Mouse (Mus musculus) liver, embryonic 16.5 days (tissue): ENCODE results near the gene Supv3l1. TPM values are rescaled to one million over a fixed set of nuclear protein-coding genes. Genes with fewer than 3 reads are reported as not detected.
"Not testable (repeated sequence)": the region's sequence is repeated elsewhere in the genome, so short reads cannot be mapped to it uniquely, and the experiment has no call there.

ENCODE experiments used
- ATAC-seq: fragments of 200-750 bp; cut with Nextera tagmentation; 2 replicates; pipeline ENCODE4 v1.8.0; 2017; ENCODE audit warnings: low read depth, mild to moderate bottlenecking, moderate number of reproducible peaks, moderate library complexity
- H3K27ac ChIP-seq: fragments of 300-500 bp; sonication (generic); 2 replicates; pipeline ENCODE4 v1.5.1; 2014; ENCODE audit warnings: mild to moderate bottlenecking, low read length
- H3K27me3 ChIP-seq: fragments of 300-500 bp; sonication (generic); 2 replicates; pipeline ENCODE4 v1.6.1; 2014; ENCODE audit warnings: low read depth, low read length, mixed read lengths; ENCODE audit not compliant: control insufficient read depth, insufficient read depth
- H3K36me3 ChIP-seq: fragments of 300-500 bp; sonication (generic); 2 replicates; pipeline ENCODE4 v1.6.1; 2014; ENCODE audit warnings: mild to moderate bottlenecking; ENCODE audit not compliant: control insufficient read depth, insufficient read depth
- H3K4me1 ChIP-seq: fragments of 300-500 bp; sonication (generic); 2 replicates; pipeline ENCODE4 v1.6.1; 2014; ENCODE audit warnings: low read depth, low read length, mixed read lengths; ENCODE audit not compliant: control insufficient read depth
- H3K4me2 ChIP-seq: fragments of 300-500 bp; sonication (generic); 2 replicates; pipeline ENCODE4 v1.6.1; 2014; ENCODE audit warnings: low read depth, low read length, mixed read lengths
- H3K4me3 ChIP-seq: fragments of 300-500 bp; sonication (generic); 2 replicates; pipeline ENCODE4 v1.5.1; 2014; ENCODE audit warnings: low read depth, mild to moderate bottlenecking, low read length
- H3K9ac ChIP-seq: fragments of 300-500 bp; sonication (generic); 2 replicates; pipeline ENCODE4 v1.6.1; 2014; ENCODE audit warnings: low read depth, low read length
- H3K9me3 ChIP-seq: fragments of 300-500 bp; sonication (generic); replicated peaks from 2 replicates; pipeline ENCODE4 v1.6.1; 2016; ENCODE audit warnings: low read length; ENCODE audit not compliant: control insufficient read depth
- WGBS: fragments of 180-500 bp; shearing (Covaris S2); extraction: QIAGEN DNeasy Blood & Tissue Kit; methylation state at CpG from one replicate; pipeline ENCODE4 v1.1.7; 2014; ENCODE audit not compliant: insufficient replicate concordance; 5-methylcytosine and 5-hydroxymethylcytosine counted together
- polyA plus RNA-seq: library from polyadenylated mRNA; unstranded; fragments of >200 nt; fragmentation: Nextera tagmentation; extraction: Ambion mirVana; gene quantifications from 2 replicates; pipeline ENCODE4 v1.2.1, GENCODE M21; 2015

The Supv3l1 gene
- polyA plus RNA-seq, 1 experiment from 2014 or later = 11.6 TPM

- Histone ChIP-seq H3K27me3 (no peaks in the 10 kb centered on the region), H3K9ac (no peak overlapping the region), H3K27ac (no peak overlapping the region), H3K36me3 (peaks cover 5% of the 10 kb centered on the region), H3K4me3 (no peak overlapping the region), H3K9me3 (no peaks in the 10 kb centered on the region), H3K4me2 (no peak overlapping the region), H3K4me1 (no peaks in the 10 kb centered on the region)
- ATAC-seq = no peak
- WGBS = 63% methylated on average over 5 of the region's 5 CpGs
Measured at GRCm38 (mm10) chr10:62471105-62471504, 21.6 kb upstream of the Supv3l1 start.

DNA sequence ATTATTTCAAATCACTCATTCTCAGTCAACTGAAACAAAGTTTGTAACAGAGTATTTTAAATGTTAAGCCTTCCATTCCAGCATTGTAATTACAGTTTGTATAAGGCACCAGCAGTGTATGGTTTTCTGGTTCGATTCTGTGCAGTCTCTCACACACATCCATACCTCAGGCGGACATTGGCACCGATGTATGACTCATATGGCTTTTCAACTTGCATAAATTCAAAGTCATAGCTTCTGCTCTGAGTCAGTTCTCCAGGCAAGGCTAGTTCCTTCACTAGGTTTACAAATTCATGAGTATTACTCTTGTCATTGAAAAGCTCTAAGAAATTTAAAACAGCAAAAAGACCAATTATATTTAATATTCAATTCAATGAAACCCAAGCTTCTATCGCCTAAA, 20.2 kb upstream of the Supv3l1 start:
- no peak overlapping the region for H3K4me3 ChIP-seq
- H3K9me3 ChIP-seq = no peaks in the 10 kb centered on the region
- ATAC-seq = no peak
- WGBS = 80% methylated on average over 4 of the region's 4 CpGs
- H3K9ac ChIP-seq = no peak overlapping the region
- H3K27me3 ChIP-seq = no peaks in the 10 kb centered on the region
- H3K4me2 ChIP-seq = no peak overlapping the region
- H3K27ac ChIP-seq = no peak overlapping the region
- peaks cover 3% of the 10 kb centered on the region for H3K36me3 ChIP-seq
- no peaks in the 10 kb centered on the region for H3K4me1 ChIP-seq

DNA sequence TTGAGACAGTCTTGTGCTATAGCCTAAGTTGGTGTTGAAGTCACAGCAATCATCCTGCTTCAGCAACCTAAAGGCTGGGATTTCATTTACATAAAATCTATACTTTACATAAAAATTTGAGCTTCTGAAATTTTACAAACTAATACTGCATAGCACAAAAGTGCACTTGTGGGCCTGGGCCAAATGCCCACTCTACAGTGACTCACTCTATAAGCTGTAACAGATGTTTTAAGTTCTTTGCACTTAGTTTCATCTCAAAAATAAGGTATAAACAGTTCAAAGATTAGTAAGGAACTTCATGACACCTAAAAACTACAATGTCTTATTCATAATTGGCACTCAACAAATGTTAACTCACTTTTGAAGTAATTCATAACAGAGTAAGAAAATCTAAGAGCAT, 11.8 kb upstream of the Supv3l1 start:
- H3K9me3 ChIP-seq = no peaks in the 10 kb centered on the region
- no peak overlapping the region for H3K4me3 ChIP-seq
- H3K4me2 ChIP-seq = no peak overlapping the region
- no peaks in the 10 kb centered on the region for H3K4me1 ChIP-seq
- H3K27me3 ChIP-seq = no peaks in the 10 kb centered on the region
- H3K36me3 ChIP-seq = peaks cover 14% of the 10 kb centered on the region
- H3K9ac ChIP-seq = no peak overlapping the region
- no peak overlapping the region for H3K27ac ChIP-seq
- no peak for ATAC-seq

DNA sequence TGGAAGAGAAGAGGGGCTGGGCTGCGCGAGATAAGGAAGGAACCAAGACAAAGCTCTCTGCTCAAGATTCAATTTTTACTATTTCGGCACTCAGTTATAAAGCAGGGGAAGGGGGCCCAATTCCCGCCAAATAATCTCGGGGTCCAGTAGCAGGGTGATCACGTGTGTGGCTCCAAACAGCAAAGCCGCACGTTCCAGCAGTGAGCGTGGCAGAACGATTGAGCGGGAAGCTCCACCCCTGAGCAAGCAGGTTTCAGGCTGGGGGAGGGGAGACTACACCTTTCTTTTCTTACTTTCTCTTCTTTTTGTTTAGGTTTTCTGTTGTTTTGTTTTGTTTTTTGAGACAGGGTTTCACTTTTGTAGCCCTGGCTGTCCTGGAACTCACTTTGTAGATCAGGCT, 2.5 kb upstream of the Supv3l1 start:
- Histone ChIP-seq H3K4me1 (peaks cover 16% of the 10 kb centered on the region), H3K36me3 (peaks cover 13% of the 10 kb centered on the region)
- ATAC-seq, H3K4me2 ChIP-seq, H3K4me3 ChIP-seq, H3K27ac ChIP-seq, H3K9ac ChIP-seq, H3K27me3 ChIP-seq, H3K9me3 ChIP-seq: not testable (repeated sequence)
- WGBS = 56% methylated on average over 11 of the region's 11 CpGs

DNA sequence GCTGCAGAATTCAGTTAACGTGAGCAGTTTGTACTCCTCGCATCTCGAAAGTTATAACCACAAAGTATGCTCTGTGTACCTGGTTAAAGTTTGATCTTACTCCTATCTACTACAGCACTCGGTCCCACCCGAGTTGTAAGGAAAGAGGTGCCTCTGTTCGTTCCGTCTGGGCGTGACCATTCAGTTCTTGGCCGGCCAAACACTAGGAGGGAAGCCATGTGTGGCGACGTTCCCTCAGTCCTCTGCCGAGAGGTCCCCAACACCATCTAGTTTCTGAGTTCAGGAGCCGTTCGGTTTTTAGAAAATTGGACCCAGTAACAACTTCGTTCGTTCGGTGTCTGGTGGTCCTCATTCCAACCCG, 722 bp upstream of the Supv3l1 start:
- ATAC-seq = peak; percentile 7; the same call in 1 of the 2 replicates
- peak overlapping the region; percentile 78 for H3K27ac ChIP-seq
- H3K27me3 ChIP-seq = no peaks in the 10 kb centered on the region
- peaks cover 2% of the 10 kb centered on the region for H3K36me3 ChIP-seq
- peaks cover 16% of the 10 kb centered on the region for H3K4me1 ChIP-seq
- H3K9me3 ChIP-seq = no peaks in the 10 kb centered on the region
- 33% methylated on average over 18 of the region's 18 CpGs for WGBS
- peak overlapping the region; percentile 64 for H3K4me2 ChIP-seq
- peak overlapping the region; percentile 95 for H3K9ac ChIP-seq
- H3K4me3 ChIP-seq = peak overlapping the region; percentile 86

GRCm38 (mm10) chr10:62430427-62430826, 19.1 kb downstream of the Supv3l1 start:
- 74% methylated on average over 5 of the region's 5 CpGs for WGBS
- ATAC-seq = no peak
- no peak overlapping the region for H3K27ac ChIP-seq

GRCm38 (mm10) chr10:62425081-62425871, 24.3 kb downstream of the Supv3l1 start:
- no peaks in the 10 kb centered on the region for H3K9me3 ChIP-seq
- no peaks in the 10 kb centered on the region for H3K27me3 ChIP-seq
- H3K4me2 ChIP-seq = no peak overlapping the region
- H3K27ac ChIP-seq = peak overlapping the region; percentile 36; the same call in 1 of the 2 replicates
- H3K4me3 ChIP-seq = no peak overlapping the region
- peaks cover 13% of the 10 kb centered on the region for H3K36me3 ChIP-seq
- H3K9ac ChIP-seq = no peak overlapping the region
- no peaks in the 10 kb centered on the region for H3K4me1 ChIP-seq
- WGBS = 64% methylated on average over 9 of the region's 9 CpGs
- 0 out of 2 replicates have a peak, but pooled peaks have one; percentile 32 for ATAC-seq

More at GRCm38 (mm10) chr10:62430427-62430826, 19.1 kb downstream of the Supv3l1 start:
- Histone ChIP-seq H3K4me3 (no peak overlapping the region), H3K4me1 (no peaks in the 10 kb centered on the region), H3K4me2 (no peak overlapping the region), H3K9me3 (no peaks in the 10 kb centered on the region), H3K36me3 (peaks cover 35% of the 10 kb centered on the region), H3K27me3 (no peaks in the 10 kb centered on the region), H3K9ac (no peak overlapping the region)

DNA sequence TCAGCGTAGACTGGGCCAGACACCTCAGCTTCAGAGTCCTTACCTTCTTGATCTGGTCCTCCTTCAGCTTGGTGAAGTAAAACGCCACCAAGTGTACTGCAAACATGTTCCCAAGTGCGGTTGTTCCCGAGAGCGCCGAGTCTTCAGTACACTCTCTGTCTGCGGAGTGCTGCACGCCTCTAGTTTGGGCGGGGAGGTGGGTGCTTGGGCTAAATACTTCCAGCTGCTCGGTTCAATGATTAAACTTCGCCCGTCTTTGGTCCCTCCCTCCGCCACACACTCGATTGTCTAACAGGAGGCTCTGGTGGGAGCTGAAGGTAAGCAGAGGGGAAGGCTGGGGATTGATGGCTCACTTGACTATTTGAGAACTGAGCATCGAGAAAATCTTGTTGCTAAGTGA, 27.3 kb downstream of the Supv3l1 start, which contains the start of gene Hkdc1:
Gene Hkdc1 (minus strand): TSS at position 237 of the 400 bp plus-strand sequence.
- Histone ChIP-seq H3K9me3 (no peaks in the 10 kb centered on the region), H3K4me3 (peak within 1 kb of the TSS; percentile 25), H3K4me1 (no peaks in the 10 kb centered on the region), H3K27me3 (no peaks in the 10 kb centered on the region), H3K27ac (peak within 1 kb of the TSS; percentile 31; the same call in 1 of the 2 replicates), H3K4me2 (peak within 1 kb of the TSS; percentile 26), H3K9ac (no peak within 1 kb of the TSS; the same call in 1 of the 2 replicates), H3K36me3 (no peaks in the 10 kb centered on the region)
- 50% methylated on average over 15 of the region's 15 CpGs for WGBS
- peak; percentile 73 for ATAC-seq

GRCm38 (mm10) chr10:62421127-62421526, 28.4 kb downstream of the Supv3l1 start:
- Histone ChIP-seq H3K27ac (no peak overlapping the region), H3K27me3 (no peaks in the 10 kb centered on the region)
- 51% methylated on average over 3 of the region's 3 CpGs for WGBS

More at GRCm38 (mm10) chr10:62421127-62421526, 28.4 kb downstream of the Supv3l1 start:
- Histone ChIP-seq H3K36me3 (no peaks in the 10 kb centered on the region), H3K4me3 (peak overlapping the region; percentile 20), H3K9me3 (no peaks in the 10 kb centered on the region), H3K9ac (no peak overlapping the region; the same call in 1 of the 2 replicates), H3K4me1 (no peaks in the 10 kb centered on the region; the same call in 1 of the 2 replicates), H3K4me2 (peak overlapping the region; percentile 12)
- no peak for ATAC-seq
